Mouse (Mus musculus): Measurements from ENCODE around the gene Cib2. TPM values are rescaled to one million over a fixed set of nuclear protein-coding genes. Genes with fewer than 3 reads are reported as not detected.

The Cib2 gene
- total RNA-seq, 2 experiments from 2014 or later: 69.3 to 83.3 TPM

Other genes starting within 250 kb of the Cib2 start
- gene Dmxl2, start 58.6 kb downstream of the Cib2 start, total RNA-seq (2021): 10 to 100 TPM; 11.7 to 15.2 TPM
- gene Sh2d7, start 21.2 kb downstream of the Cib2 start, total RNA-seq (2021): not detected
- gene Idh3a, start 26.1 kb upstream of the Cib2 start, total RNA-seq (2021): 100 to 1,000 TPM; 806 to 826 TPM
- 100 to 1,000 TPM in 1 of 2 experiments, 10 to 100 TPM in 1; 85.7 to 119 TPM for gene Acsbg1, start 101.7 kb upstream of the Cib2 start, total RNA-seq (2021)
- gene Dnaja4, start 138.7 kb upstream of the Cib2 start, total RNA-seq (2021): 10 to 100 TPM in 1 of 2 experiments, 1 to 10 TPM in 1; 10.0 to 16.7 TPM
- 10 to 100 TPM; 74.9 to 78.8 TPM for gene Wdr61, start 174.3 kb upstream of the Cib2 start, total RNA-seq (2021)
- gene Crabp1, start 204.5 kb upstream of the Cib2 start, total RNA-seq (2021): 1 to 10 TPM; 3.9 to 5.9 TPM